Mouse (Mus musculus): ENCODE measurements around the gene Epha4.

GRCm38 (mm10) chr1:77406631-77407030 lies 108.3 kb downstream of the Epha4 start:
- TF ChIP-seq POLR2A (IDR thresholded peaks at IDR 0.05; ENCODE audit: insufficient read depth, low read depth, low read length): no peak
- no peak for TF ChIP-seq CTCF (IDR thresholded peaks at IDR 0.05; ENCODE audit: insufficient read depth, low read depth, low read length)
